Mouse (Mus musculus) cerebellum, postnatal 36 days (tissue): ENCODE measurements at regions not wholly inside any gene's neighbourhood (a gene's known extent, or its start where the extent isn't known, plus 50 kb on each side); places are given as distances from the start of the nearest gene placed in this dataset.
A peak's percentile ranks its signal among the peaks of the same experiment; 100 is the strongest.

Source experiments
- DNase-seq, 2 experiments: peaks; one replicate each; pipeline ENCODE4 v3.0.0; 2021 to 2022; ENCODE audit warnings: mixed read lengths in 2 of 2

DNA sequence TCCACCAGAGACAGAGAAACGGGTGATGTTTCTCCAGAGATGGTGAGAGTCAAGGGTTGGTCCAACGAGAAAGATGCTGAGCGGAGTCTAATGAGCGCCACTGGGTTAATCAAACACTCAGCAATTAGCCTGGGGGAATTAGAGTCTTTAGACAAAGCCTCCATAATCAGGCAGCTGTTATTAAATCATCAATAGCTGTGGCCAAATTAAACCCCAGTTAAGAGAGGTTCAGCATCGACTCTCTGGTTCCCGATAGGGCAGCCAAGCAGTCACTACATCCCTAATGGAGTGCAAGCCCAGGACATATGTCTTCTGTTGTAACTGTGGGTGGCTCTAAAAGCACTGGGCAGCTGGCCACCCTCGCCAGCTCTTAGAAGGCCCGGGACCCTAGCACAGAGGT lies 216.9 kb downstream of the Cryba4 start:
- DNase-seq: no peak

DNA sequence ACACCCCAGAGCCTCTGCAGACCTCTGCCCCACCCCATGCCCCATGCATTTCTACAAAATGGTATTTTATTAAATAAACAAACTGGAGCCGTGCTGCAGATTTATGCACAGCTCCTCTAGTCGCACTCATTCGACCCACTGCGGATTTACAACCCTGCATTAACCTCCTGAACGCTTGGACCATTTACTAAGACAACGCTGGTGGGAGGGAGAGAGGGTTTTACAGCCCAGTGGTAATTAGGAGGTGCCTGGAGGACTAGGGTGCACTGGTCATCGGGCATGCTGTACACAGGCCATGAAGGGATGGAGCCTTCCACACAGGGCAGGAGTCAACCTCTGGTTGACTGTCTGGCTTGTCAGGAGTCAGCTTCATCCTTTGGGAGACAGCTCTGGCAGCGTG lies 215.2 kb downstream of the Cryba4 start:
- DNase-seq: no peak

DNA sequence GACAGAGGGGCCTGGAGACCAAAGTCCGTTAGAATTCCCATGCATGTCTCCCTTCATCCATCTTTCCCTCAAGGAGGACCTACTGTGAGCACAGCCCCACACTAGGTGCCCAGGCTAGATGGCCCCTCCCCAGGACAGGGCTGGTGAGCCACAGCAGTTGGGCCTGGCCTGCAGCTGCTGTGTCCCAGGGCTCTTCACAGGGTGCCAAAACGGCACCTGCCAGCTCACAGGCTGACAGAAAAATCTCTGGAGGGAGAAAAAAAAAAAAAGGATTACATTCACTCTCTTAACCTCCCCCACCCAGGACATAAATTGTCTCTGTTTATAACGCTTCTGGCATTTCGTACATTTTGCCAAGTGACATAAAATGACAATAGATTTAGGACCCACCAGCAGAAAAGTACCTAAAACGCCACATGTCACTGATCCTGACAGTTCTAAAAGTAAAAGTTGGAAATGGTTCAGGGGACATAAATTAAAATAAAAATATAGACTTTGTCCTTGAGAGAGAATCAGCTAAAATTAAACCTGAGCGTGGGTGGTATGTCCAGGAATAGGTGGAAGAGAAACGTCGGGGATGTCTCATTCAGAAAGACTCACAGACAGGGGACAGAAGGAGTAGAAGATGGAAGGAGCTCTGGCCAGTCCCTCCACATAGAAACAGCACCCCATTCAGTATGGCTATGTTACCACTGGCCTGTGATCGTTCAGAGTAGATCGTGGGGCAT lies 212.5 kb downstream of the Cryba4 start:
- DNase-seq: no peak

DNA sequence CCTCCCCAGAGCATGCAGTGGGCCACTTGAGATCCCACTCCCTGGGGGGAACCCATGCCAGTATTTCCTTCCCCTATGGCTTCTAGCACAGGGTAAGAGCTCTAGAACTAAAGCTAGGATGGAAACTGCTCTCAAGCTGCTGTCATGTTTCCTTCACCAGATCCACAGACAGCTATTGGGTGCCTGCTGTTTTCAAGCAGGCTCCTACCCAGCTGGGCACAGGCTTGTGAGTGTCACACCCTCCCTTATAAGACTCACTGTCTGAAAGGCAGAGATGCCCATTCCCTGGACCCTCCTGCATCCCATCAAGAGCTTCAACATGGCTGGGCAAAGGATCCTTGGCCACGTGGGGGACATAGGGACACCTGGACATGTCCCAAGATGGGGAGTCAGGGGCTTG lies 211.6 kb downstream of the Cryba4 start:
- no peak for DNase-seq

DNA sequence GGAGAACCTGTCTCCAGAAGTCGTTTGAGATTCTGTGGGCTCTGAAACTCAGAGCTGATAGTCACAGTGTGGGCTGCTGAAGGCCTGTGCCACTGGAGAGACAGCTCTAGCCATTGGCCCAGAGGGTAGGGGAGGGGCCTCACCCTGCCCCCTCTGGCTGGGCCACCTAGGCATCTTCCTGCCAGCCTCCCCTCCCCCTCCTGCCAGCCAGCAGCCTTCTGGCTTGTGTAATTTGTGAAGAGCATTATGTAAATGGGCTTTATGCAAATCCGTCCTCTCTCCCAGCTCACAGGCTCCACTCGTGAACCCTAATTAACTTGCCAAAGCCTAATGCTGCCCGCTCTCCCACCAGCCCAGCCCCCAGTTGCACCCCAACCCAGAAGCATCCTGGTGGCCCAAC lies 211.0 kb downstream of the Cryba4 start:
- no peak for DNase-seq

DNA sequence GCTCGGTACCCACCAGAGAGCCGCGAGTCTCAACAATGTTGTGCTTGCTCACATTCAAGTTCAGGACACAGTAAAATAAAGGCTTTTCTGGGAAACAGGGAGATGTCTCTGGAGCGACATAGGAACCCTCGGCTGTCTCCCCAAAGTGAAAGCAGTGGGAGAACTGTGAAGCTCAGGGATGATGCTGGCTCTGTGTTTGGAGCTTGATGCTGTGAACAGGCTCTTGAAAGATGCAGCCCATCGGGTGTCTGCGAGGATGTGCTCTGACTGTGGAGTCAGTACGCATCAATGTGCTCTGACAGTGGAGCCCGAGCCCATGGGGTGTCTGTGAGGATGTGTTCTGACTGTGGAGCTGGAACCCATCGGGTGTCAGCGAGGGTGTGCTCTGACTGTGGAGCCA lies 210.1 kb downstream of the Cryba4 start:
- DNase-seq: no peak

DNA sequence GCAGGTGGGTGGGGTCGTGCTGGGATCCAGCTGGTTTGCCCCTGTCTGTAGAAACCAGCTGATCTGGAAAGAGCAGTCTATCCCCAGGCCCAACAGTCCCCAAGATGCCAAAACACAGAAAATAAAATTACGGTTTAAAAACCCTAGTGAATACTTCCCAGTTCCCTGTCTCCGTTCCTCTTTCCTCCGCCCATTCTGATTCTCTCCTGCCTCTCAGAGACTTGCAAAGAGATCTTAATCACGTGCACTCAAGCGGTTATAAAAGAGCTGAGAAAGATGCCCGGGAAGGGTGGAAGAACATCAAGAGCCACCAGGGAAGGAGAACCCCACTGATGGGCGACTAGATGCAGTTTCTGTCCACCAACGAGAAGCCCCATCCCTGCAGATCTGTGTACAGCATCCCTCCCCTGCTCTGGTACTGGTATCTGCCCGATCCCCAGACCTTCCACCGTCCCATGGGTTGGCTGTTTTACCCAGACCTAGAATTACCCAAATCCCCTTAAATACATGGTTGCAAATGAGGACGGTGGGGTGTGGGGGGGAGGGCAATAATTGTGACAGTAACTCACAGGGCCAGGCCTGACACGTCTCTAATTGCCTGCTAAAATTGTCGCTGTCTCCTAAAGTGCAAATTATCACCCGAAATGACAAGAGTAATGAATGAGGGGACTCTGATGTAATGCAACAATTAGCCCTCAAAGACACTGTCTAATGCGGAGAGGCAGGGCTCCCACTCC lies 202.1 kb downstream of the Cryba4 start:
- DNase-seq: no peak

DNA sequence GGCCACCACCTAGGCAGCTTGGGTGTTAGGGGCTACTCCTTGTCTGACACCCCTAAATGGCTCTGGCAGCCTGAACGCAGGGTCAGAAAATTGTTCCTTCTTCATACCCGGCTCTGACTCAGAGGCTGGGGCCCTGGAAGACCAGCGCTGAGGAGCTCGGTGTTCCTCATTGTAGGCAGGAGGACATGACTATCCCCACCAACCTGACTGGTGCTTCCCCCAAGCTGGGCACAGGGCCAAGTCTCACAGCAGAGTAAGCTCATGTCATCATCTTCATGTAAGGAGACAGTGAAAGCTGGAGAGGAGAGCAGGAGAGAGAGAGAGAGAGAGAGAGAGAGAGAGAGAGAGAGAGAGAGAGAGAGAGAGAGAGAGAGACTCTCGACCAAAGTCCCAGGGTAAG lies 201.4 kb downstream of the Cryba4 start:
- DNase-seq: no peak

DNA sequence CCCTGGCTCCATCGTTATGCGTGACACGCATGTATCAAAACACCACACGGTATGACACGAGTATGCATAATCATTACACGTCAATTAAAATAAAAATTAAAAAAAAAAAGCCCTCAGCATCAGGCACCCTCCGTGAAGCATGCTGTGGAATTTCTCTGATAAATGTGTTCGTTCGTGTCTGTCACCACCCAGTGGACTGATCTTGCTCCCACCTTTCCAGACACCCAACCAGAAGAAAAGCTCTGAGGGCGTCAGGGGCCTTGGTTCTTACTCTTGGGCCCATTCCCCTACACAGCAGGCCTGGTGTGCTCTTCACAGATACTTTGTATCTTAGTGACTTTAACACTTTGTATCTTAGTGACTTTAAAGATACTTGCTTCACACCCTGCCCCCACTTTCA lies 200.5 kb downstream of the Cryba4 start:
- DNase-seq: no peak

DNA sequence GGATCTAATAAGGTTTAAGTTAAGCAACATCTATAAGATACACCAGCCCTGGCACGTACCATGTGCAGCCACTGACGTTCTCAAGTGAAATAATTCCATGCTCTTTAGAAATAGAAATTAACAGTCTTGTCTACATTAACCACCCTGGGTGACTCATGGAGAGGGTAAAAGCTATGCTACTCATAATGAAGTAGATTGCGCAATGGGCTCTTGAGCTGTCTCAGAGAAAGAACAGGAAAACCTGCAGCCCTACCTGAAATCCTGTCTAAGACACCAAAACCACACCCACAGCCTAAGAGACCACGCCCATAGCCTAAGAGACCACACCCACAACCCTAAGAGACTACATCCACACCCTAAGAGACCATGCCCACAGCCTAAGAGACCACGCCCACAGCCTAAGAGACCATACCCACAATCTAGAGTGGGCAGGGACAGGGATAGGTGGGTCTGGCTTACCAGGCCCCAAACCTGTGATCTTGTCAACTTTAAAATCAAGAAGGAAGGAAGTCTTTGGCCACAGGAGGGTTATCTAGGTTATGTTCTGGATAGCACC lies 198.6 kb downstream of the Cryba4 start:
- no peak for DNase-seq

DNA sequence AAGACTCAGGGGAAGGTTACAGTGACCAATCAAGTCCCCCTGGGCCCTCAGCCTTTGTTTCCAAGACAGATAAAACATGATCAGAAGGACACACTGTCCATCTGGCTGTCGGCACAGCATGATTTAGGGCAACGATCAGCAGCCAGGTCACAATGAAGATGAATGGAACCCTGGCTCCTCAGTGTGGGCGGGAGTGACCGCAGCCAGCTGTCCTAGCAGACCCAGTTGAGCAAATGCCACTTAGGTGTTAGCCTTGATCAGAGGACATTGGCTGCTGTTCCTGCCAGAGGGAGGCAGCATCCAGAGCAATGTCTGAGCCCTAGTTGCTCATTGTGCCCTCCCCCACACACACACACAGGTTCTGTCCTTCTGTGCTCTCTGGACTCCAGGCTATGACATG lies 197.3 kb downstream of the Cryba4 start:
- no peak for DNase-seq

DNA sequence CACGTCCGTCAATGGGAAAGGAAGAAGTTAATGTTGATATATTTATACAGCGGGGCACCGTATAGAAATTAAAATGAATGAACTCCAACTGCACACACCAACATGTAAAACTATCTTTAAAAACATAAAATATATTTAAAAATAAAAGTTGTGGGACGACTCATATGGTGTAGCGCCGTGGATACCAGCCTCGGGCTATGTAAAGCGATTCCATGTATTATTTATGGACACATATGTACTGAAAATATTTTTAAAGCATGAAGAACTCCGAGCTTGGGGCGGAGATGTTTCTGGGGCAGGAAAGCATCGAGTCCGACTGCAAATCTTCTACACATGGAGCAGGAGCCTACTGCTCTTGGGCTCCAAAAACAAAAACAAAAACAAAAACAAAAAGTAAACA lies 182.4 kb downstream of the Cryba4 start:
- DNase-seq: no peak

DNA sequence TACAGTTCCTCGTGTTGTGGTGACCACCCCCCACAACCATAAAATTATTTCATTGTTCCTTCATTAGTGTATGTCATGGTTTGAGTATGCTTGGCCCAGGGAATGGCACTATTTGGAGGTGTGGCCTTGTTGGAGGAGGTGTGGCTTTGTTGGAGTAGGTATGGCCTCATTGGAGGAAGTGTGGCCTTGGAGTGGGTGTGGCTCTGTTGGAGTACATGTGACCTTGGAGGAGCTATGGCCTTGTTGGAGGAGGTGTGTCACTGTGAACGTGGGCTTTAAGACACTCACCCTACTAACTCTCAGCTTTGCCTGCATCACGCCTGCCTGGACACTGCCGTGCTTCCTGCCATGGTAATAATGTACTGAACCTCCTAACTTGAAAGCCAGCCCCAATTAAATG lies 179.9 kb downstream of the Cryba4 start:
- no peak for DNase-seq

DNA sequence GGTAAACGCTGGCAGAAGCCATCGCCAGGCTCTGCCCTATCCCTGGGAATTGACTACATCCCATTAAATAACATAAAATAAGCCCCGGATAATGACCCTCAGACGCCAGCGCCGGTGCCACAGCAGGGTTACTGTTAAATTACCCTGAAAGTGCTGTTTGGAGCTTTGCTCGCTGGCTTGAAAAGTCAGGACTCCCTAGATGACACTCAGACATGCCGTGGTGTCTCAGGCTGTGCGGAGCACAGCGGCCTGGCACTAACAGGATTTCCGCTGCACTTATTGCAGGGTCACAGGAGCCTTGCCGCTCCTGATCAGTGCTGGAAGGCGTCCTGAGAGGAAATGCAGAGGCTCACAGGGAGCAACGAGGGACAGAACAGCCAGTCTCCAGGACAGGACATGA lies 175.2 kb downstream of the Cryba4 start:
- no peak for DNase-seq

DNA sequence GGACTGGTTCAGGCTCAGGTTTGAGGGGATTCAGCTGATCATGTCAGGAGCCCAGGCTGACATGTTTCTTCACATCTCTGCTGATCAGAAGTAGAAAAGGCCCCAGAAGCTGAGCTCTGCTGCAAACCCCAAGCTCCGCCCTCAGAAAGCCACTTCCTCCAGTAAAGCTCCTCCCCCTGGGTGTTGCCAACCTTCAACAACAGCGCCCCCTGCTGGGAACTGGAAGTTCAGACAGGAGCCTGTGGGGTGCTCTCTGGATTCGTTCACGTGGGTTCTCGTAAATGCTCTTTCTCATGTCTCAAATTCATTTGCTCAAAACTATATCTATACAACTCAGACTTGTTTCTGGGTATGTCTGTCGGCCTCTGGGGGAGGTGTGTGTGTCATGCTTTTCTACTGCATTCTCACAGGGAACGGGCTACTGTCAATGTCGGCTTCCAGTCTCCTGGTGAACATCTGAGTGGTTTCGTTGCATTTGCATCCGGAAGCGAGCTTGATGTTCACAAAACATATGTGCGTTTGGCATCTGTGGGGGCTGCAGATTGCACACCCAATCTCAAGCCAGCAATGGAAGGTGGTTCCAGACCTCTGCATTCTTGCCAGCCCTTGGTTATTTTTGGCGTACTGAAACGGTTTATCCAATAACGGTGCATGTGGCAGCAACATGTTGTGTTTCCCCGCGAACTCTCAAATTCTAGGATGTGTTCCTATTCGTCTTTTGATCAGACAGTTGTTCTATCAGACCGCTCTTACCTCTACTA lies 174.3 kb downstream of the Cryba4 start:
- DNase-seq: peak in 1 of 2 experiments; percentile 17

DNA sequence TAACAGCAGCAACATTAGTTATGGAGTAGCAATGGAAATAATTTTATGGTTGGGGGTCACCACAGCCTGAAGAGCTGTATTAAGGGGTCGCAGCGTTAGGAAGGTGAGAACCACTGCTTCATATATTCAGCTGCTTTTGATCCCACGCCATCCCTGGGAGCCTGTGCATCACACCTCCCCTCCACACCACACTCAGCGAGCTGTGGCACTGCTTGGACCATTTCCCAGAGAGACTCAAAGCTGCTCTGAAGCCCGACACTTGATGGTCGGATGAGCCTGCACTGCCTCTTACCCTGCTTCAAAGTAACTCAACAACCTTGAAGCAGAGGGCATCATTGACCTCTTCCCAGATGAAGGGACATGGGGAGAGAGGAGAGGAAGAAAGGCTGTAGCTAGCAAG lies 171.3 kb downstream of the Cryba4 start:
- DNase-seq: no peak

DNA sequence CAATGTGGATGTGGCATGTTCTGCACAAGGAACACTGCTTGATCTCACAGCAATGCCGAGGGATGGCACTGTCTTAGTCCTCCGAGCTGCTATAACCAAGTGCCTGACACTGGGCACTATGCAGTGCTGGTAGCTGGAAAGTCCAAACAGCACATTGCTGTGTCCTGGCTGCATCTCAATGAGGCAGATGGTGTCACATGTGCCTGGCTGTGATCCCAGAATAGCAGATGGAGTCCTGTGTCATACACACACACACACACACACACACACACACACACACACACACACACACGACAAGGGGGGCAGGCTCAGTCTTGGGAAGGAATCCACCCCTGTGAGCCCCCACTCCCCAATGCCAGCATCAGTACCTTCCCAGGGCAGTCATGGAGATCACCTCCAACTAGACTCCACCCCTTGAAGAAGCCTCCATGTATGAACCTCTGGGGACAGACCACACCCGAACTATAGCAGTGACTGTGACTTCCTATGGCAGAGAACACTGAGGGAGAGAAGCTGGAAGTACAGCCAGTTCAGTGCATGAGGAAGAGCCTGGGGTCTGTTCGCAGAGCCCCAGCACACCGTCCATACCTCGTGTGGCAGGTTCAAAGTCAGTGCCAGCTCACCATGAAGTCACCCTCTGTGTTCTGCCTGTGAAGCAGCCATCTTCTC lies 160.3 kb downstream of the Cryba4 start:
- DNase-seq: peak; percentile 59 to 64

DNA sequence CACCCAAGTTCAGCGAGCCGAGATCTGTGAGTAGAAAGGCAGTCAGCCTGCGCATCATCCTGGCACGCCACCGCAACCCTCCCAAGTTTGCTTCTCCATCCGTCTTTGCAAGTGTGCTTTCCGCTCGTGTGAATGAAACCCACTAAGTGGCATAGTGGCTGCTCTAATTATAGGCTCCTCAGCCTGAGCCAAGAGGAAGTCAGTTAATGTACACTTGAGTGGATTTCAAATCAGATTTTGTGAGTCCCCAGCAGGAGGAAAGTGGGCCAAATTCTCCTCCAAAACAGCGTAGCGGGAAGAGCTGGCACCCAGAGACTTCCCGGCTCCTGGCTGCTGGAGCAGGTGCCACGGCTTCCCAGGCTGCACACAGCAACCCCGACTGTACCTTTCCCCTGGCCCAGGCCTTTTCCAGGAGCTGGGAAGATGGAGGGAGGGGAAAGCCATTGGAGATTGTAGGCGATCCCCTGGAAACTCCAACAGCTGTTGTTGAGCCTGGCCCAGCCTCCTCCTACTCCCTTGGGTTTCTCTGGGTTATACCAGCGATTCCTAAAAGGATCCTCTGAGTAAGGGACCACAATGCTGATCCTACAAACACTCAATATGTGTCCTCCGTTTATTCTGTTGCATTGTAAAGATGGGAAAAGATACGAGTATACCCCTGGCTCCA lies 158.3 kb downstream of the Cryba4 start:
- peak; percentile 45 to 49 for DNase-seq

DNA sequence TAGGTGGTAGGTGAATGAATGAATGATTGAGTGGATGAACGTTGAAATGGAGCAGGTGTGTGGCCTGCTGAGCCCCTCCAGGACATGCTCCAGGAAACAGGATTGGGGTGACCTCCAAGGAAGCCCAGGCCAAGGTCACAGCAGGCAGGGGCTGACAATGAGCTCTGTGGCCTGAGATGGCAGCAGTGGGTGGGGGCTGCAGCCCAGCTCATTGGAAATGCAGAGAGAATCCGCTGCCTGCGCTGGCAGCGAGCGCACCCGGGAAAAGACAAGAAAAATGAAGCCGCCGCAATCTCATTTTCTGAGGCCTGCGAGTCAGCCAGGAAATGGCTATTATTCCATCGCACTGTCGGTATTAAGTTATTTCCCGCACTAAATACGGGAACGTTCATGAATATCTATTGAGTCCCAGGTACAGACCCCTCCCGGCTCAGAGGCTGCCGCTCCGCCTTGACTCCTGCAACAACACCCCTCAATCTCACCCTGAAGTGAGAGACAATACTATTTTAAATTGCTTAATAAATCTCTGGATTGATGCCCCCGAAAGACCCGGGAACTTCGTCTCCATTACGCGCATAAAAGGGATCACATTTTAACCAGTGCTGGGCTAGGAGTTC lies 153.7 kb downstream of the Cryba4 start:
- no peak for DNase-seq

DNA sequence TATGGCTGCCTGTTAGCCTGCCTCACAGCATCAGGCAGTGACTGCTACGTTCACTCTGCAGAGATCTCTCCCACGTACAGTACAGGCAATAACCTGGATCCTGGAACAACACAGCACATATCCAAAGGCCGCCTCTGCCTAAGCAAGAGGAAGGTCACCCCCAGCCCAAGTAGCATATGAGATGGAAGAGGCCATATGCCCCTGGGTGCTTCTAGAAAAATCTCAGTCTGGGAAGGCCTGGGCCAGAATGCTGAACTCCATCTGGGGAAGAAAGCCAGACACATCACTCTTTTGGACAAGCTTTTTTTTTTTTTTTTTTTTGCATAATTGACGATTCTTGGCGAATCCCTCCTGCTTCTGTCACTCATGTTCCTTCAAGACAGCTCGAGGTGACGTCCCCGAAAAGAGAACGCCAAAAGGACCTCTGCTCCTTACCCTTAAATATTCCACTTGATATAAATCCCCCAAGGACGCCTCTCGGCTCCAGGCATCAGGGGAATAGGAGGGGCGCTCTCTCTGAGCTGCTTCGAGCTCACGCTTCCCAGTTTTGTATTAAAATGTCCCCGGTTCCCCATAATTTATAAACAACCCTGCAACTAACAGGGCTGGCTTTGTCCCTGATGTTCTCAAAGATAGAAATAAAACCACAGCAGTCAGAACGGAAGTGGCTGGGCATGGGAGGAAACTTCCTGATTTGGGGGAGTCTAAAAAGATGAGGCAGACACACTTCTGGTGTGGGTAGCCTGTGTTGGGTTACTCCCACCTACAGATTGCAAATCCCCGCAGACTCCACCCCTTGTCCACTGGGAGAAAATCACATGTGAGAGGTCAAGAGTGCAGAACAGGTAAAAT lies 150.4 kb downstream of the Cryba4 start:
- DNase-seq: no peak
